Mouse (Mus musculus) B cell, adult 2 months (primary cell): ENCODE measurements around the gene Adam20.
"Not testable (repeated sequence)": the region's sequence is repeated elsewhere in the genome, so short reads cannot be mapped to it uniquely, and the experiment has no call there.

ENCODE experiments used
- DNase-seq, 2 experiments: peaks; one replicate each; pipeline ENCODE4 v3.0.0; 2022

The Adam20 gene

GRCm38 (mm10) chr8:40792973-40793372 is at the start of gene Adam20:
TSS of gene Adam20 (plus strand) at chr8:40793273.
- DNase-seq, result not testable (repeated sequence)

- not testable (repeated sequence) for DNase-seq
Observed at GRCm38 (mm10) chr8:40751908-40752307, 41.2 kb upstream of the Adam20 start, which contains the start of gene Adam25. TSS of gene Adam25 (plus strand) at chr8:40752208.

- no peak for DNase-seq
Observed at GRCm38 (mm10) chr8:40783320-40783719, 9.8 kb upstream of the Adam20 start.

GRCm38 (mm10) chr8:40803379-40804079 is 10.5 kb downstream of the Adam20 start:
- DNase-seq, result no peak
